Mouse (Mus musculus): ENCODE measurements around the gene Cdk19.
A peak's percentile ranks its signal among the peaks of the same experiment; 100 is the strongest.

Gene Cdk19

GRCm38 (mm10) chr10:40348566-40349536, 9.5 kb downstream of the Cdk19 start:
- peak; percentile 100 for DNase-seq (ENCODE audit: low read depth)

GRCm38 (mm10) chr10:40349631-40350177, 10.3 kb downstream of the Cdk19 start:
- peak; percentile 86 for DNase-seq (ENCODE audit: low read depth)

GRCm38 (mm10) chr10:40350245-40350932, 11.0 kb downstream of the Cdk19 start:
- no peak for DNase-seq (ENCODE audit: low read depth)

- no peak for DNase-seq (ENCODE audit: low read depth)
Measured at GRCm38 (mm10) chr10:40351156-40351555, 11.8 kb downstream of the Cdk19 start.

- DNase-seq (ENCODE audit: low read depth) = no peak
Measured at GRCm38 (mm10) chr10:40354081-40354480, 14.7 kb downstream of the Cdk19 start.

- DNase-seq (ENCODE audit: low read depth) = no peak
Measured at GRCm38 (mm10) chr10:40354556-40354955, 15.2 kb downstream of the Cdk19 start.

GRCm38 (mm10) chr10:40358166-40358565, 18.8 kb downstream of the Cdk19 start:
- DNase-seq (ENCODE audit: low read depth) = no peak

GRCm38 (mm10) chr10:40359131-40359530, 19.8 kb downstream of the Cdk19 start:
- no peak for DNase-seq (ENCODE audit: low read depth)

- DNase-seq (ENCODE audit: low read depth) = no peak
Measured at GRCm38 (mm10) chr10:40363004-40363403, 23.6 kb downstream of the Cdk19 start.

- DNase-seq (ENCODE audit: low read depth) = no peak
Measured at GRCm38 (mm10) chr10:40364642-40365361, 25.4 kb downstream of the Cdk19 start.

GRCm38 (mm10) chr10:40365991-40366390, 26.6 kb downstream of the Cdk19 start:
- no peak for DNase-seq (ENCODE audit: low read depth)

GRCm38 (mm10) chr10:40368516-40368915, 29.2 kb downstream of the Cdk19 start:
- DNase-seq (ENCODE audit: low read depth) = peak; percentile 51

GRCm38 (mm10) chr10:40370156-40370555, 30.8 kb downstream of the Cdk19 start:
- DNase-seq (ENCODE audit: low read depth) = no peak

- DNase-seq (ENCODE audit: low read depth) = peak; percentile 47
Measured at GRCm38 (mm10) chr10:40371184-40371913, 32.0 kb downstream of the Cdk19 start.

- DNase-seq (ENCODE audit: low read depth) = peak; percentile 98
Measured at GRCm38 (mm10) chr10:40371914-40372675, 32.7 kb downstream of the Cdk19 start.

GRCm38 (mm10) chr10:40373749-40374148, 34.4 kb downstream of the Cdk19 start:
- DNase-seq (ENCODE audit: low read depth) = no peak

- no peak for DNase-seq (ENCODE audit: low read depth)
Measured at GRCm38 (mm10) chr10:40374828-40375227, 35.5 kb downstream of the Cdk19 start.

GRCm38 (mm10) chr10:40376286-40376685, 36.9 kb downstream of the Cdk19 start:
- DNase-seq (ENCODE audit: low read depth) = no peak

- DNase-seq (ENCODE audit: low read depth) = no peak
Measured at GRCm38 (mm10) chr10:40378284-40378683, 38.9 kb downstream of the Cdk19 start.

- no peak for DNase-seq (ENCODE audit: low read depth)
Measured at GRCm38 (mm10) chr10:40379682-40380081, 40.3 kb downstream of the Cdk19 start.

GRCm38 (mm10) chr10:40385397-40385796, 46.0 kb downstream of the Cdk19 start:
- no peak for DNase-seq (ENCODE audit: low read depth)

Measured in NIH3T3 (cell line).